Mouse (Mus musculus): ENCODE measurements around the gene Klhl23.

- TF ChIP-seq CTCF (IDR thresholded peaks at IDR 0.05; ENCODE audit: low read depth): no peak
- TF ChIP-seq EP300 (IDR thresholded peaks at IDR 0.05; ENCODE audit: low read depth): no peak
Measured at GRCm38 (mm10) chr2:69862117-69862657, 40.4 kb downstream of the Klhl23 start.

Data from liver, postnatal 0 days (tissue).